Mouse (Mus musculus): ENCODE measurements around the gene Rab11fip3. TPM values are rescaled to one million over a fixed set of nuclear protein-coding genes. Genes with fewer than 3 reads are reported as not detected.

Rab11fip3 gene
- total and polyA plus RNA-seq, 3 experiments, result 3.0 to 13.9 (median 9.3) TPM

DNA sequence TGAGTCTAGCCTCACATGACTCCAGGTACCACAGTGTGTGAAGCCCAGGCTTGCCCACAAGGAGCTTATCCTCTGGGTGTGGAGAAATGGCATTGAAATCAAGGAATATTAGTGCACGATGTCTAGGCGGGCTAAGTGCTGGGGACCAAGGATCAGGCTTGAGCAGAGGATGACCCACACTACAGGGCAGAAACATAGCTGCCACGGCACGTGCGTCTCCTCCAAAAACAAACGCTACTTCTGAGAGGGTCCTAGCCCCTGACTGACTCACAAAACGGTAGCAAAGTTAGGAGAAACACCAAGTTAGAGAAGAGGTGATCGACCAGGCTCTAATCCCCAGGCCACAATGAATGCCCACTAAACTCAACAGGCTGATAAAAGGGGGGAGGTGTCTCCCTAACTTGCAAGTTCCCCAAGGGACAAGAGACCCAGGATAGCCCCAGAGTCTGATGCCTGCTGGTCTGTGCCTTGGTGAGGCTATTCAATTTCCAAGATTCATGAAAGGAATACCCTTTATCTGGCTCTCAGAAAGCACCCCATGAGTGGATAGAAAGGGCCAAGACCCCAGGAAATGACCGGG, 25.3 kb upstream of the Rab11fip3 start:
- Histone ChIP-seq H3K27me3 (ENCODE audit: insufficient read depth, low read length) (no peaks in the 10 kb centered on the region), H3K9me3 (replicated peaks) (no peaks in the 10 kb centered on the region), H3K4me3 (ENCODE audit: low read depth, low read length) (peak overlapping the region; percentile 82), H3K36me3 (replicated peaks) (peaks cover 34% of the 10 kb centered on the region), H3K4me1 (ENCODE audit: insufficient read depth, low read depth, low read length) (peaks cover 34% of the 10 kb centered on the region)
- DNase-seq (ENCODE audit: low spot score) (peak; percentile 48), ATAC-seq (ENCODE audit: extremely low read depth, insufficient number of reproducible peaks, low FRiP score, poor library complexity, severe bottlenecking) (no peak)
- no peak for TF ChIP-seq POLR2AphosphoS5 (IDR thresholded peaks at IDR 0.05; ENCODE audit: insufficient replicate concordance, low read depth, low read length)
- TF ChIP-seq GATA2 (IDR thresholded peaks at IDR 0.05; ENCODE audit: borderline replicate concordance, low read depth, low read length), result no peak
- TF ChIP-seq GATA1 (IDR thresholded peaks at IDR 0.05; ENCODE audit: borderline replicate concordance, low read length), result no peak
- TF ChIP-seq CTCF (IDR thresholded peaks at IDR 0.05; ENCODE audit: low read depth, low read length), result no peak
- TF ChIP-seq TAL1 (conservative IDR thresholded peaks at IDR 0.05; ENCODE audit: low read depth, low read length), result no peak

DNA sequence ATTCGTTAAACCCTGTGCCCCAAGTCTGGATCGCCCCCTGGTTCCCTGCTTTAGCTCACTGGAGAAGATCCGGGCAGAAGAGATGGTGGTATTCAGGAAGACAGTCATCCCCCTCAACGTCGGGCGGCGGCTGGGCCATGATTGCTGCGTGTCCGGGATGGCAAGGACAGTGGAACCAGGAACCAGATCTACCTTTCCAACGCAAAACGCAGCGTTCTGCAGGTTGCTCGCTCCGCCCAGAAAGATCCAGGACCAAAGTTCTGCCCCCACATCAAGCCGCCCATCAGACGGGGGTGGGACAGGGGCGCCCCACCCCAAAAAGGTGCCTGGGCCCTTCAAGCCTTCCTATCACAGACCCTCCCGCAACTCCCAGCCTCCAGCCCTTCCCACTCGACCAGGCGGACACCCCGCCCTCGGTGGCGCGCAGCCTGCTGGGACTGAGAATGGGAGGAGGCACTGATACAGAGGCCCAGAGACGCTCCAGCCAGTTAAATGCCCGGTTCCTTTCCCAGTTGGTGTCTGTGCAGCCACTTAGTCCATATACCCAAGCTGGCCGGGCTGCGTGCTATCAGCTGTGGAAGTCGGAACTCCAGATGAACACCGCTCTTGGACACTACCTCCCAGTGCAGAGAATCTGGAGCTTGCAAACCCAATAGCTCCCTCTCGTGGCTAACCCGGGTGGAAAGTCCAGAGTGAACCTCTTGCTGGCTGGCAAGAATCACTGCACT, 20.7 kb upstream of the Rab11fip3 start, which contains the start of gene Decr2:
Gene Decr2 (minus strand): TSS at position 433 of the 728 bp plus-strand sequence.
- no peaks in the 10 kb centered on the region for H3K9me3 ChIP-seq (replicated peaks)
- H3K36me3 ChIP-seq (replicated peaks), result peaks cover 37% of the 10 kb centered on the region
- no peaks in the 10 kb centered on the region for H3K27me3 ChIP-seq (ENCODE audit: insufficient read depth, low read length)
- peak; percentile 76 for TF ChIP-seq CTCF (IDR thresholded peaks at IDR 0.05; ENCODE audit: low read depth, low read length)
- TF ChIP-seq POLR2AphosphoS5 (IDR thresholded peaks at IDR 0.05; ENCODE audit: insufficient replicate concordance, low read depth, low read length), result no peak
- peaks cover 28% of the 10 kb centered on the region for H3K4me1 ChIP-seq (ENCODE audit: insufficient read depth, low read depth, low read length)
- peak within 1 kb of the TSS; percentile 68 for H3K4me3 ChIP-seq (ENCODE audit: low read depth, low read length)
- DNase-seq (ENCODE audit: low spot score), result peak; percentile 73
- ATAC-seq (ENCODE audit: extremely low read depth, insufficient number of reproducible peaks, low FRiP score, poor library complexity, severe bottlenecking), result peak; percentile 49

DNA sequence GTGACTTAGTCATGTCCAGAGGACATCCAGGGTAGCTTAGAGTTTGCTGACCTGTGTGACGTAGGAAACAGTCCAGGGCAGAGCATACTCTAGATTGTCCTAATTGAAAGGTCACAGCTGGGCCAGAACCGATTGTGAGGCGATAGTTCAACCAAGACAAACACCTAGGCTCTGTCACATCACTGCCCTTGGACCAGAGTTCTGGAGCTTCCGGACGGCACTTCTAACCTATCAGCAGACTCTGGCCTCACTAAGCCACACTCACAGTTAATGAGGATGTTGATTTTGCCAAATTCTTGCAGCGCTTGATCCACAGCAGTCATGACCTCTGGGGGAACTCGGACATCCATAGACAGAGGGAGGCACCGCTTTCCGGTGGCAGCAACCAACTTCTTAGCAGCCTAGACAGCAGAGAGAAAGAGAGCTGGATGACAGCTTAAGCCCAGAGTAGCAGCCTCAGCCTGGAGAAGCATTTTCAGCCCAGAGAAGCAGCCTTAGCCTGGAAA, 17.8 kb upstream of the Rab11fip3 start:
- no peak for DNase-seq (ENCODE audit: low spot score)
- Histone ChIP-seq H3K9me3 (replicated peaks) (no peaks in the 10 kb centered on the region), H3K4me3 (ENCODE audit: low read depth, low read length) (no peak overlapping the region), H3K36me3 (replicated peaks) (peaks cover 22% of the 10 kb centered on the region), H3K4me1 (ENCODE audit: insufficient read depth, low read depth, low read length) (peaks cover 11% of the 10 kb centered on the region), H3K27me3 (ENCODE audit: insufficient read depth, low read length) (no peaks in the 10 kb centered on the region)
- TF ChIP-seq GATA1 (IDR thresholded peaks at IDR 0.05; ENCODE audit: borderline replicate concordance, low read length) (no peak), CTCF (IDR thresholded peaks at IDR 0.05; ENCODE audit: low read depth, low read length) (no peak), POLR2AphosphoS5 (IDR thresholded peaks at IDR 0.05; ENCODE audit: insufficient replicate concordance, low read depth, low read length) (no peak), TAL1 (conservative IDR thresholded peaks at IDR 0.05; ENCODE audit: low read depth, low read length) (no peak)
- no peak for ATAC-seq (ENCODE audit: extremely low read depth, insufficient number of reproducible peaks, low FRiP score, poor library complexity, severe bottlenecking)

DNA sequence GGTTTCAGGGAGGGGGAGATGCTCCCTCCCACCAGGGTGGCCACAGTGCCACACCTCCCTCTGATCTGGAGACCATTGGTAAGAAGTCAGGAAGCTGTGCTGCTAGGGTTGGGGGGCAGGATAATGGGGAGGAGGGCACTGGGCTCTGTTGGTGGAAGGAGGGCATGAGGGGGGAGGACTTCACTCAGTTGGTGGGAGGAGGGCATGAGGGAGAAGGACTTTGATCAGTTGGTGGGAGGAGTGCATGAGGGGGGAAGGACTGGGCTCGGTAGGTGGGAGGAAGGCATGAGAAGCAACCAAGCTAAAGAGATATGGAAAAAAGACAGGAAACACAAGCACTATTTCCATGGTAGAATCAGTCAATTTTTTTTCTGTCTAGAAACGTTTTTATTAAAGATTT, 11.5 kb upstream of the Rab11fip3 start:
- DNase-seq (ENCODE audit: low spot score), result no peak
- Histone ChIP-seq H3K9me3 (replicated peaks) (no peaks in the 10 kb centered on the region), H3K4me3 (ENCODE audit: low read depth, low read length) (no peak overlapping the region), H3K36me3 (replicated peaks) (peaks cover 3% of the 10 kb centered on the region), H3K27me3 (ENCODE audit: insufficient read depth, low read length) (peaks cover 10% of the 10 kb centered on the region), H3K4me1 (ENCODE audit: insufficient read depth, low read depth, low read length) (no peaks in the 10 kb centered on the region; the same call in none of the 2 replicates)
- TF ChIP-seq GATA2 (IDR thresholded peaks at IDR 0.05; ENCODE audit: borderline replicate concordance, low read depth, low read length) (no peak), POLR2AphosphoS5 (IDR thresholded peaks at IDR 0.05; ENCODE audit: insufficient replicate concordance, low read depth, low read length) (no peak), GATA1 (IDR thresholded peaks at IDR 0.05; ENCODE audit: borderline replicate concordance, low read length) (no peak), TAL1 (conservative IDR thresholded peaks at IDR 0.05; ENCODE audit: low read depth, low read length) (no peak), CTCF (IDR thresholded peaks at IDR 0.05; ENCODE audit: low read depth, low read length) (no peak)
- no peak for ATAC-seq (ENCODE audit: extremely low read depth, insufficient number of reproducible peaks, low FRiP score, poor library complexity, severe bottlenecking)

DNA sequence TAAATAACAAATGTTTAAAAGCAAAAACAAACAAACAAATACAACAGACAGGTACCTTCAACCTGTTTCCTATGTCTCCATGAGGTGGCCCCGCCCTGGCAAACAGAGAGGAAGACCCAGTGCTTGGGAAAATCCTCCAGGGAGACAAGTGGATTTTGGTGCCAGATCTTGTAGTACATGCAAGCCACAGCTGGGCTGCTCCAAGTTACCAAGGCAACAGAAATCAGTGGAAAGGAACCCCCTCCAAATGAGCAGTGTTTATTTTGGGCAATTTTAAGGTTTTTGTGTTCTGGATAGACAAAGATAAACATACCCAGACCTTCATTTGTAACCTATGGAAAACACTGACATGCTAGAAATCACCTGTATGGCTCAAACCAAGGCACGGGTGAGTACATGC, 9.5 kb upstream of the Rab11fip3 start:
- Histone ChIP-seq H3K4me1 (ENCODE audit: insufficient read depth, low read depth, low read length) (no peaks in the 10 kb centered on the region; the same call in none of the 2 replicates), H3K9me3 (replicated peaks) (no peaks in the 10 kb centered on the region), H3K27me3 (ENCODE audit: insufficient read depth, low read length) (peaks cover 15% of the 10 kb centered on the region), H3K4me3 (ENCODE audit: low read depth, low read length) (no peak overlapping the region), H3K36me3 (replicated peaks) (peaks cover 3% of the 10 kb centered on the region)
- DNase-seq (ENCODE audit: low spot score) (no peak), ATAC-seq (ENCODE audit: extremely low read depth, insufficient number of reproducible peaks, low FRiP score, poor library complexity, severe bottlenecking) (no peak)
- no peak for TF ChIP-seq TAL1 (conservative IDR thresholded peaks at IDR 0.05; ENCODE audit: low read depth, low read length)
- no peak for TF ChIP-seq GATA1 (IDR thresholded peaks at IDR 0.05; ENCODE audit: borderline replicate concordance, low read length)
- no peak for TF ChIP-seq POLR2AphosphoS5 (IDR thresholded peaks at IDR 0.05; ENCODE audit: insufficient replicate concordance, low read depth, low read length)
- TF ChIP-seq CTCF (IDR thresholded peaks at IDR 0.05; ENCODE audit: low read depth, low read length), result no peak
- TF ChIP-seq GATA2 (IDR thresholded peaks at IDR 0.05; ENCODE audit: borderline replicate concordance, low read depth, low read length), result no peak

DNA sequence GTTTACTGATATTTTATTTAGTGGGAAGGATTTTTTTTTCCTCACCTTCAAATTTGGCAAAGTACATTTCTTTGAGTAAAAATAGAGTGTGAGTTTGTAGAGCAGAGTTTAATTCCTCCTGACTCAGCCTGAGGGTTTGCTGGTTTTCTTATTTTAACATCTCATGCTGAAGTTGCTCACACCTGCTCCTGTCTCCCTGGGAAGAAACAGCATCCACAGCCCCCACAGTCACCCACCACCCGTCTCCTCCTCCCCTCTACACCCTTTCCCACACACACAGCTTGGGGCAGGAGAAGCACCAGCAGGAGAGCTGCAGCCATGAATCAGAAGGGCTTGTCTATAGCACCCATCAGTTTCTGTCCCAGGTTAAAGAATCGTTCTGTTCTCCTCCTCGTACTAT, 5.9 kb upstream of the Rab11fip3 start:
- ATAC-seq (ENCODE audit: extremely low read depth, insufficient number of reproducible peaks, low FRiP score, poor library complexity, severe bottlenecking) (no peak), DNase-seq (ENCODE audit: low spot score) (no peak)
- Histone ChIP-seq H3K27me3 (ENCODE audit: insufficient read depth, low read length) (peaks cover 27% of the 10 kb centered on the region), H3K9me3 (replicated peaks) (no peaks in the 10 kb centered on the region), H3K4me1 (ENCODE audit: insufficient read depth, low read depth, low read length) (peaks cover under 1% of the 10 kb centered on the region), H3K36me3 (replicated peaks) (no peaks in the 10 kb centered on the region), H3K4me3 (ENCODE audit: low read depth, low read length) (no peak overlapping the region)
- no peak for TF ChIP-seq CTCF (IDR thresholded peaks at IDR 0.05; ENCODE audit: low read depth, low read length)
- TF ChIP-seq GATA2 (IDR thresholded peaks at IDR 0.05; ENCODE audit: borderline replicate concordance, low read depth, low read length), result no peak
- no peak for TF ChIP-seq TAL1 (conservative IDR thresholded peaks at IDR 0.05; ENCODE audit: low read depth, low read length)
- no peak for TF ChIP-seq GATA1 (IDR thresholded peaks at IDR 0.05; ENCODE audit: borderline replicate concordance, low read length)
- TF ChIP-seq POLR2AphosphoS5 (IDR thresholded peaks at IDR 0.05; ENCODE audit: insufficient replicate concordance, low read depth, low read length), result no peak
